ENCODE assay signal across 11 mouse cellular contexts in genomic region chr9:72614786-72615480, GRCm38 (mm10). TPM values are rescaled to one million over a fixed set of nuclear protein-coding genes. Genes with fewer than 3 reads are reported as not detected.
DNase-seq lines count a peak whose midpoint lies in the region; ATAC-seq and TF ChIP-seq lines count a peak whose summit lies in the region.
"Had no signal": no experiment of that assay in that cellular context is flagged by ENCODE, and none has a peak within 500 bp of the region (broad histone marks: within the 10 kb centered on the region; RNA-seq: fewer than 3 reads in every experiment).

No protein-coding gene starts in this region.

- no peak for ATAC-seq in heart, embryonic 12.5 days (ENCODE audit: insufficient number of reproducible peaks, low FRiP score)
- ATAC-seq in hindbrain, embryonic 15.5 days (ENCODE audit: low FRiP score, low read depth), result no peak
- no peak for ATAC-seq in megakaryocyte-erythroid progenitor cell, adult 5-6 weeks (replicated peaks; ENCODE audit: low FRiP score, low TSS enrichment, poor library complexity, severe bottlenecking)

- no peaks in the 10 kb centered on the region for H3K27me3 ChIP-seq in heart, embryonic 12.5 days (replicated peaks)
- no peaks in the 10 kb centered on the region for H3K27me3 ChIP-seq in heart, embryonic 10.5 days (ENCODE audit: insufficient read depth, poor library complexity, severe bottlenecking)
- H3K27me3 ChIP-seq in hindbrain, embryonic 15.5 days, result no peaks in the 10 kb centered on the region
- no peaks in the 10 kb centered on the region for H3K27me3 ChIP-seq in thymus, adult 2 months (ENCODE audit: control insufficient read depth, insufficient read depth, low read length)

- 0 out of 2 replicates have a peak overlapping the region, but pooled peaks have one; percentile 30 for H3K9ac ChIP-seq in heart, embryonic 12.5 days
- no peak overlapping the region for H3K9ac ChIP-seq in hindbrain, embryonic 15.5 days

- 79% methylated on average over 6 of the region's 6 CpGs for WGBS in heart, embryonic 12.5 days
- WGBS in heart, embryonic 10.5 days, result 87% methylated on average over 6 of the region's 6 CpGs
- 67% methylated on average over 6 of the region's 6 CpGs for WGBS in hindbrain, embryonic 15.5 days
- WGBS in thymus, adult 2 months, result 93% methylated on average over 6 of the region's 6 CpGs

- DNase-seq in heart, embryonic 10.5 days (ENCODE audit: low spot score), result no peak
- DNase-seq in 3T3-L1 (ENCODE audit: low read depth, low spot score) (peak; percentile 48), NIH3T3 (ENCODE audit: low read depth) (peak; percentile 68)
- no peak for DNase-seq in thymus, adult 2 months
- DNase-seq in cerebellum, adult 9-11 months, result no peak
- DNase-seq: right cerebral cortex, postnatal 4 days had no signal

- no peaks in the 10 kb centered on the region for H3K4me1 ChIP-seq in heart, embryonic 12.5 days (replicated peaks)
- H3K4me1 ChIP-seq in heart, embryonic 10.5 days, result no peaks in the 10 kb centered on the region
- no peaks in the 10 kb centered on the region for H3K4me1 ChIP-seq in hindbrain, embryonic 15.5 days (replicated peaks)
- H3K4me1 ChIP-seq in thymus, adult 2 months (replicated peaks; ENCODE audit: control insufficient read depth, insufficient read depth, low read length), result no peaks in the 10 kb centered on the region

- no peak overlapping the region for H3K4me3 ChIP-seq in heart, embryonic 12.5 days
- no peak overlapping the region for H3K4me3 ChIP-seq in heart, embryonic 10.5 days
- no peak overlapping the region for H3K4me3 ChIP-seq in hindbrain, embryonic 15.5 days
- H3K4me3 ChIP-seq in thymus, adult 2 months (ENCODE audit: control insufficient read depth, insufficient read depth, low read length), result no peak overlapping the region

- H3K36me3 ChIP-seq in heart, embryonic 12.5 days, result peaks cover 46% of the 10 kb centered on the region
- H3K36me3 ChIP-seq in heart, embryonic 10.5 days, result peaks cover 52% of the 10 kb centered on the region
- H3K36me3 ChIP-seq in hindbrain, embryonic 15.5 days, result peaks cover 36% of the 10 kb centered on the region
- H3K36me3 ChIP-seq in thymus, adult 2 months (ENCODE audit: control insufficient read depth, insufficient read depth, low read length), result peaks cover 59% of the 10 kb centered on the region

- TF ChIP-seq CTCF in thymus, adult 2 months (IDR thresholded peaks at IDR 0.05; ENCODE audit: borderline replicate concordance, control insufficient read depth, extremely low read depth, insufficient read depth, low read length, poor library complexity), result no peak

- no peaks in the 10 kb centered on the region for H3K9me3 ChIP-seq in heart, embryonic 12.5 days (replicated peaks)
- no peaks in the 10 kb centered on the region for H3K9me3 ChIP-seq in heart, embryonic 10.5 days
- no peaks in the 10 kb centered on the region for H3K9me3 ChIP-seq in hindbrain, embryonic 15.5 days
- H3K9me3 ChIP-seq: G1E had no signal

- H3K4me2 ChIP-seq in heart, embryonic 12.5 days, result no peak overlapping the region
- no peak overlapping the region for H3K4me2 ChIP-seq in hindbrain, embryonic 15.5 days
- H3K4me2 ChIP-seq: liver, embryonic 11.5 days had no signal

- no peak overlapping the region for H3K27ac ChIP-seq in heart, embryonic 12.5 days (ENCODE audit: poor library complexity, severe bottlenecking)
- no peak overlapping the region for H3K27ac ChIP-seq in heart, embryonic 10.5 days
- H3K27ac ChIP-seq in hindbrain, embryonic 15.5 days (replicated peaks), result peak overlapping the region; percentile 42; the same call in 1 of the 2 replicates
- no peak overlapping the region for H3K27ac ChIP-seq in thymus, adult 2 months (ENCODE audit: control insufficient read depth, insufficient read depth, low read length)

- TF ChIP-seq POLR2A in thymus, adult 2 months (IDR thresholded peaks at IDR 0.05; ENCODE audit: control insufficient read depth, extremely low read depth, insufficient read depth, low read length, poor library complexity), result no peak

RNA-seq across cellular contexts. Expression of gene Nedd4, which starts 47.2 kb away (rescaled TPM):
- 624 and 643 TPM in 2 replicates for polyA plus RNA-seq in heart, embryonic 12.5 days (2016; fragmentation: Nextera tagmentation; extraction: Ambion mirVana)
- polyA plus RNA-seq in heart, embryonic 10.5 days (2016; fragmentation: Nextera tagmentation; extraction: Ambion mirVana), result 515 and 584 TPM in 2 replicates
- polyA plus RNA-seq in hindbrain, embryonic 15.5 days (2015; fragmentation: Nextera tagmentation; extraction: Ambion mirVana), result 387 and 425 TPM in 2 replicates
- total RNA-seq in megakaryocyte-erythroid progenitor cell, adult 5-6 weeks (2014; fragmentation: Nextera tagmentation), result 212 and 300 TPM in 2 replicates
- 341 and 350 TPM in 2 replicates for total RNA-seq in megakaryocyte-erythroid progenitor cell, adult 5-6 weeks (2017)
- 71.7 and 80.4 TPM in 2 replicates for polyA plus RNA-seq in thymus, adult 2 months (2012; rRNA removed)

Comparison
In these comparisons a context has a peak if more than half of its experiments do, and no peak if none do; other contexts are left out.
1. DNase-seq: peak in 3T3-L1 (single experiment) and NIH3T3 (single experiment); none in heart, embryonic 10.5 days (single experiment), thymus, adult 2 months (single experiment) and cerebellum, adult 9-11 months (single experiment).